Mouse (Mus musculus): Measurements from ENCODE around the gene Sema3b. TPM values are rescaled to one million over a fixed set of nuclear protein-coding genes. Genes with fewer than 3 reads are reported as not detected.

The Sema3b gene
- polyA plus RNA-seq, 1 experiment: 4.3 TPM

DNA sequence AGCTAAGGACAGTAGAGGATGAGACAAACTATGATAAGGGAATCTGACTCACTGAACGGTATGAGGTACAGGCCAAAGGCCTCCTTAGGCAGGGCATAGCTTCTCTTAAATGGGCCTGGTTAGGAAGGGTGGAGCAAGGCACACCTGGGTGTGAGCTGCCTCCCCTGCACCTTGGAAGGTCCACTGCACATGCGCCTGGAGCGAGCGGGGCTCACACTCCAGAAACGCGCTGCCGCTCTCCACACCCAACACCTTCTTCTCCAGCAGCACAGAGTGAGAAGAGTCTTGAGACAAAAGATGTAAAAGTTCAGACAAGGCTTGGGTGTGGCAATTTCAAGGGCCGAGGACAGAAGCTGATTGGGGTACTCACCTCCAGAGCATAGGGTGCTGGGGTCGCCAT lies 9.6 kb downstream of the Sema3b start:
- H3K4me3 ChIP-seq (ENCODE audit: insufficient read depth, low read length): no peak overlapping the region
- H3K4me1 ChIP-seq (ENCODE audit: control insufficient read depth, insufficient read depth, low read length): no peaks in the 10 kb centered on the region; the same call in 1 of the 2 replicates
- no peak overlapping the region for H3K27ac ChIP-seq (ENCODE audit: insufficient read depth, low read length)
- no peak for TF ChIP-seq POLR2A (IDR thresholded peaks at IDR 0.05; ENCODE audit: extremely low read depth, insufficient read depth, low read length)
- no peak for TF ChIP-seq CTCF (IDR thresholded peaks at IDR 0.05; ENCODE audit: extremely low read depth, insufficient read depth, low read length)

DNA sequence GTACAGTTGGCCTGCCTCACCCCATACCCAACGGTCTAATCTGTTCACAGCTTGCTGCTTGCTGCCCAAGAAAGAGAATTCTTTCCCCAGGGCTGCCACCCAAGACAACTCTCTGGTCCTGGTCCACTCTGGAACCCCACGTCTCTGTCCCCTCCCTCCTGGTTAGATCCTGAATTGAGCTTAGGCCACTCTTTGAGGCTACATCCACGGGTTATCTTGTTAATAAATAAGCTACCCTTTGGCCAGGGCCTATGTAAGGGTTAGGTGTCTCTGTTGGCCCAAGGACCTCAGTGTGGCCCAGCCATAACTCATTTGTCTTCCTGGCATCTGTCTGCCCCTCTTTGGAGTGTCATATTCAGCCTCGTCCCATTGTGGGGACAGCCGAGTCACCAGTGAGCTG lies 10.6 kb downstream of the Sema3b start:
- Histone ChIP-seq H3K4me3 (ENCODE audit: insufficient read depth, low read length) (no peak overlapping the region), H3K4me1 (ENCODE audit: control insufficient read depth, insufficient read depth, low read length) (no peaks in the 10 kb centered on the region; the same call in 1 of the 2 replicates), H3K27ac (ENCODE audit: insufficient read depth, low read length) (no peak overlapping the region)
- TF ChIP-seq POLR2A (IDR thresholded peaks at IDR 0.05; ENCODE audit: extremely low read depth, insufficient read depth, low read length) (no peak), CTCF (IDR thresholded peaks at IDR 0.05; ENCODE audit: extremely low read depth, insufficient read depth, low read length) (no peak)

DNA sequence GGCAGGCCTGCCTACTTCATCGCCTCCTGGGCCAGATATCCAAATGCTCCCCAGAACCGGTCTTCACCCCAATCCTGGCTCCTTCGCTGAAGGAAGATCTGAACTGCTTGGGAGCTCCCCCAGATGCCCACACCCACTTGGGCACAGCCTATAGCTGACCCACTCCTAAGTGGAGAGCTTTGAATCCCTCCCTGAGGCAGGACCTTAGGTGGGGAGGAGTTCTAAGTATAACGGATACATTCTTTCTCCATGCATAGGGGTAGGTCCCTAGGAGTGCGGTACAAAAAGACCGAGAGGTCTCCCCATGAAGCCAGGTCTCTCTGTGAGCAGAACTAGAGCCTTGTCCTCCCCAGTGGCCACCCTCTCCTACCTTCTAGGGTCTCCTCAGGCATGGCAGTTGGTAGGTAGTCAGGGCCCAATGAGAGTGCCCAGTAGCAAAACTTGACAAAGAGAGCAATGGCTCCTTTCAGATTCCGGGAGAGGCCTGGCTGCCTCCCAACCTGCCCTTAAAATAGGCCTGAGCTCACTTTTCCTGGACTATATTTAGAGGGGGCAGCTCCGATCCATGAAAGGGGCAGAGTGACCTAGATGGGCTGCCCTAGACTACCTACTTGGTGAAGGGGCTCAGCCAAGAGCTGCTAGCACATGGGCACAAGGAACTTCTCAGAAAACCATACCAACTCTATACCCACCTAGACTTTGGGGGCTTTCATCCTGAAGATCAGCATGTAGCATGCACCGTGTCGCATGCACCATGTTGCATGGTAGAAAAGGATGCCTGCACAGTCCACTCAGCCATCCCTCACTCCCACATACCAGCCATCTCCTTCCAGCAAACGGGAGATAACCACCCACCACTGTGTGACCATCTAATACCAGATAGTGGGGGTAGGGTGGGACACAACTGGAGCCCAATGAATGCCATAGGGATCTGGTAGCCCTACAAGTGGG lies 12.1 kb downstream of the Sema3b start:
- Histone ChIP-seq H3K27ac (ENCODE audit: insufficient read depth, low read length) (no peak overlapping the region), H3K4me3 (ENCODE audit: insufficient read depth, low read length) (no peak overlapping the region), H3K4me1 (ENCODE audit: control insufficient read depth, insufficient read depth, low read length) (no peaks in the 10 kb centered on the region)
- TF ChIP-seq CTCF (IDR thresholded peaks at IDR 0.05; ENCODE audit: extremely low read depth, insufficient read depth, low read length): no peak
- no peak for TF ChIP-seq POLR2A (IDR thresholded peaks at IDR 0.05; ENCODE audit: extremely low read depth, insufficient read depth, low read length)

DNA sequence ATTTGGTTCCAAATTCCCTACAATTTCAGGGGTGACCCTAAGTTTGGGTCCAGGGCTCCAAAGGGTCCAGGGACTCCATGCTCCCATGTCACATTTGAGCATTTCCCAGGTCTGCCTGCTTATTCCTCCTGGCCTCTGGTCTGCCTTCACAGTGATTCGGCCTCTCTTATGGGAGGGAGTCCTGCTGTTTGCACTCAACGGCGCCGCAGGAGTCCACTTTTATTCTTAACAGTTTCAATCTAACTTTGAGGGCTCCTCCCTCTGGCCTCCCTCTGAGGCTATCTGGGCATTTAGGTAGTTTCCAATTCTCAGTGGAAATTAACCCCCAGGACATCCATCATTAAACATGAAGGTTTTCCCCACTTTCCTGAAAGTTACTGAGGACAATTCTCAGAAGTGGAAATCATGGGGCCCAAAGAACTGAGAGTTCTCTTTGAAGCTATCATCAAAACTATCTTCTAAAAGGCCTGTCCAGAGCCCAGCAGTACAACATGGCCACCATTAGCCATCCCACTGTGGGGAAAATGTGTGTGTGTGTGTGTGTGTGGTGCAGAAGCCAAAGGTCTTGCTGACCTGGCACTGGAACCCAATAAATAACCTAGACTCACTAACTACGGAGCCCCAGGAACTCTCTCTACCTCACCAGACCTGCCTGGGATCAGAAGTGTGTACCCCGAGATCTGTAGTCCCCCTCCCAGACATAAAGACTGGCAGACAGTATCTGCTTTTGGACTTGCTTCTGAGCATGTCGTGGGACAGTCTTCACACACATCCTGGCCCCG lies 14.6 kb downstream of the Sema3b start:
- H3K4me1 ChIP-seq (ENCODE audit: control insufficient read depth, insufficient read depth, low read length): no peaks in the 10 kb centered on the region
- no peak overlapping the region for H3K4me3 ChIP-seq (ENCODE audit: insufficient read depth, low read length)
- no peak overlapping the region for H3K27ac ChIP-seq (ENCODE audit: insufficient read depth, low read length)
- TF ChIP-seq POLR2A (IDR thresholded peaks at IDR 0.05; ENCODE audit: extremely low read depth, insufficient read depth, low read length) (no peak), CTCF (IDR thresholded peaks at IDR 0.05; ENCODE audit: extremely low read depth, insufficient read depth, low read length) (no peak)

DNA sequence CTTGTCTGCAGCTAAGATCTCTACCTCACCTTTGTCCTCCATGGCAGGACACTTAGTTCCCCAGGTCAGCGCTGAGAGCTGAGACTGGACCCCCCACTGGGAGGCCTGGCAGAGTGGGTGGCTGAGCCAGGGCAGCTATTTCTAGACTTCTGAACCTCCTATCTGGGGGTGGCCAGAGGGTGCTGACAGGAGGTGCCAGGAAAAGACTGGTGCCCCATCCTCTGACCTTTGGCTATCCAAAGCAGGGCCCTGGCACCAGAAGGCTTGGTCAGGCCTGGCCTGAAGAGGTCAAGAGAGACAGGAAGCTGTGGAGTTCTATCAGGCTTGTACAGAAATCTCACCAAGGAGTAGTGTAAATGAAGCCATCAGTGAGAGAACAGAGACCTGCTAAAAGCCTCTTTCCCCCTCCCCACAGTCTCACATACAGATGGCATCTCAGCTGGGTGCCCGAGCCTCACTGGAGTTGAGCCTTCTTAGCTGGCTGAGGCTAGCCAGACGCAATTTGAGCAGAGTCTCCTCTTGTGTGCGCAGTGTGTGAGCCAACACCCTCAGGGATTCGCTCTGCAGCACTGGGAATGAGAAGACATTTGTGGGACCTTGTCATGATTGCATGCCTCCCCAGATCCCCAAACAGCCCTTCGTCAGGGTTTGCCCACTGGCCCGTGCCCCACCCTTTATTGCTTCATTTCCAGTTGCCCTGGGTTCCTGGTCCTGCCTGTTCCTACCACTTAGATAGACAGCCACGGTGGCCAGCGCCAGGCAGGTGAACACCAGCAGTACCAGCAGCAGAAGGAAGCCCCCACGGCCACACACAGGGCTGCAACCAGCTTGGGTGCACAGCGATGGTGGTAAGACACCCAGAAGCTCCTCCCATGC lies 15.7 kb downstream of the Sema3b start:
- no peaks in the 10 kb centered on the region for H3K4me1 ChIP-seq (ENCODE audit: control insufficient read depth, insufficient read depth, low read length)

DNA sequence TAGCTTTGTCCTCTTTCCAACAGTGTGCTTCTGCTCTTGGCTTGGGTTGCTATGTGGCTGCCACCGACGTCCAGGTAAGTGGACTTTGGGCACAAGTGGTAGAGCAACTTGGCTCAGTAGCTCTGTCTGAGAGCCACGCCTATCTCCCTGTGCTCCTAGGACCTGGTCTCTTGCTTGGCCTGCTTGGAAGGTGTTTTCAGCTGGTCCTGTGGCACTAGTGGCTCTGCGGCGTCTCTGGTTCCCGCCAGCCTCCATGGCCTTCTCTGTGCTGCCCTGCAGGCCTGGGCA lies 18.3 kb downstream of the Sema3b start:
- no peak for TF ChIP-seq CTCF (IDR thresholded peaks at IDR 0.05; ENCODE audit: extremely low read depth, insufficient read depth, low read length)
- TF ChIP-seq POLR2A (IDR thresholded peaks at IDR 0.05; ENCODE audit: extremely low read depth, insufficient read depth, low read length): no peak
- H3K27ac ChIP-seq (ENCODE audit: insufficient read depth, low read length): no peak overlapping the region
- H3K4me3 ChIP-seq (ENCODE audit: insufficient read depth, low read length): no peak overlapping the region
- no peaks in the 10 kb centered on the region for H3K4me1 ChIP-seq (ENCODE audit: control insufficient read depth, insufficient read depth, low read length)

More for the DNA sequence above, 15.7 kb downstream of the Sema3b start:
- TF ChIP-seq CTCF (IDR thresholded peaks at IDR 0.05; ENCODE audit: extremely low read depth, insufficient read depth, low read length): no peak
- no peak for TF ChIP-seq POLR2A (IDR thresholded peaks at IDR 0.05; ENCODE audit: extremely low read depth, insufficient read depth, low read length)
- no peak overlapping the region for H3K4me3 ChIP-seq (ENCODE audit: insufficient read depth, low read length)
- no peak overlapping the region for H3K27ac ChIP-seq (ENCODE audit: insufficient read depth, low read length)

DNA sequence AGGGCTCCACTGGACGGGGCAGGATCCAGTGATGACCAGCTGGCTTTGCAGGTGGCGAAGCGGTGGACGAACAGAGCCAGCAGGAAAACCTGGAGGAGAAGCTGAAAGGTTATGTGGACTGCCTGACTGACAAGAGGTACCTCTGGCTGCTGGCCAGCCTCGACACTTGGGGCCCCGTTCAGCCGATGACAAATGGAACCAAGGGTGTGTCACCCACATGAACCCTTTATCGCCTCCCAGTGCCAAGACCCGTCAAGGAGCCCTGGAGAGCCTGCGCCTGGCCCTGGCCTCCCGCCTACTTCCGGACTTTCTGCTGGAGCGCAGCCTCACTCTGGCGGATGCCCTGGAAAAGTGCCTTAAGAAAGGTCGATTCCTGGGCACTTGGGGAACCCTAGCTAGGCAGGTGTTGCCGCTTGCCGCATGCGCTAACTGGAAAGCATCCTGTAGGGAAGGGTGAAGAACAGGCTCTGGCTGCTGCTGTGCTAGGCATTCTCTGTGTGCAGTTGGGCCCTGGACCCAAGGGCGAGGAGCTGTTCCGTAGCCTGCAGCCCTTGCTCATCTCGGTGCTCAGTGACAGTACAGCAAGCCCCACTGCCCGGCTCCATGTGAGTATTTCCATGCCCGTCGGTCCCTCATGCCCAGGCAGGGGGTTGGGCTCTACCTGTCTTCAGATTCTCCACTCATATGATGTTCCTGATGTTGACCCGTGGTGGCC lies 18.8 kb downstream of the Sema3b start:
- Histone ChIP-seq H3K27ac (ENCODE audit: insufficient read depth, low read length) (no peak overlapping the region), H3K4me3 (ENCODE audit: insufficient read depth, low read length) (no peak overlapping the region), H3K4me1 (ENCODE audit: control insufficient read depth, insufficient read depth, low read length) (no peaks in the 10 kb centered on the region)
- TF ChIP-seq CTCF (IDR thresholded peaks at IDR 0.05; ENCODE audit: extremely low read depth, insufficient read depth, low read length) (no peak), POLR2A (IDR thresholded peaks at IDR 0.05; ENCODE audit: extremely low read depth, insufficient read depth, low read length) (no peak)

DNA sequence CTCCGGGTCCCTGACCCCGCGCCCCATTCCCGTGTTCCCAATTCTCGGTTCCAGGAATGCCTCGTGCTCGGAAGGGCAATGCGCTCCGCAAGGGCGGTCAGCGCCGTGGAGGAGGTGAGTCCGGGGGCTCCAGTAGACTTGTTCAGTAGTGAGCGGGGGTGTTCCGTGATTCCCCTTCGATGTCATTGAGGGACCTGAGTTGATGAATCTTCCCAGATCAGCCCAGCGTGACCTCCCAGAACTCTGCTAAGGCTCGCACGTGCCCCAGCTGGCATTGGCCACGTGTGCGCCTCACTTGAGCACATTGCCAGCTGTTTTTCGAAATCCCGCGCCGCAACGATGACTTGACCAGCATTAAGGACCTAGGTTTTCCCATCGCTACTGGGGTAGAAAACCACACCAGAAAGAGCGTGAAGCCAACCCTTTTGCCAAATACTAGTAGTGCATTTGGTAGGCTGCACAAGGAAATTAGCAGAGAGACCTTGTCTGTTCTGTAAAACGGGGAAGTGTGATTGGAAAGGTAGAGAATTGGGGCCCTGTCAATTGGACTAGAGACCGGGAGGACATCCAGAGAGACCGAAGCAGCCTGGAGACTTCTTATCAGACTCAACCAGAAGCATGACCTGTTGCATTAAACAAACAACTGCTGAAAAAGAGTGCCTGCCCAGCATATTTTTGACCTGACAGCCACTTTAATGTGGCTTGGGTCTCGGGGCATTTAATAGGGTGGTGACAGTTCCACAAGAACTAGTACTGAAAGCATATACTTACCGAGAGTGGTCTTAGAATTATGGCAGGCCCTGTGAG lies 21.0 kb downstream of the Sema3b start:
- H3K4me1 ChIP-seq (ENCODE audit: control insufficient read depth, insufficient read depth, low read length): no peaks in the 10 kb centered on the region
- peak overlapping the region; percentile 60 for H3K4me3 ChIP-seq (ENCODE audit: insufficient read depth, low read length)
- no peak overlapping the region for H3K27ac ChIP-seq (ENCODE audit: insufficient read depth, low read length)
- TF ChIP-seq CTCF (IDR thresholded peaks at IDR 0.05; ENCODE audit: extremely low read depth, insufficient read depth, low read length): no peak
- no peak for TF ChIP-seq POLR2A (IDR thresholded peaks at IDR 0.05; ENCODE audit: extremely low read depth, insufficient read depth, low read length)

Data from cortical plate, adult 2 months (tissue).